Mouse (Mus musculus): ENCODE results near the gene Ngrn.

The Ngrn gene

GRCm38 (mm10) chr7:80261372-80261990 lies 466 bp downstream of the Ngrn start:
- no peak for DNase-seq (ENCODE audit: low spot score)

- DNase-seq (ENCODE audit: low spot score): no peak
Measured at GRCm38 (mm10) chr7:80264606-80265005, 3.6 kb downstream of the Ngrn start.

- no peak for DNase-seq (ENCODE audit: low spot score)
Measured at GRCm38 (mm10) chr7:80267764-80268163, 6.7 kb downstream of the Ngrn start.

- peak; percentile 90 for DNase-seq (ENCODE audit: low spot score)
Measured at GRCm38 (mm10) chr7:80268897-80269750, 8.1 kb downstream of the Ngrn start, which contains the start of gene Vps33b. Gene Vps33b, plus strand, starts transcription at chr7:80269649.

GRCm38 (mm10) chr7:80269751-80270255 lies 8.8 kb downstream of the Ngrn start:
- DNase-seq (ENCODE audit: low spot score): no peak

- DNase-seq (ENCODE audit: low spot score): no peak
Measured at GRCm38 (mm10) chr7:80273456-80273855, 12.4 kb downstream of the Ngrn start.

GRCm38 (mm10) chr7:80276374-80276773 lies 15.4 kb downstream of the Ngrn start:
- DNase-seq (ENCODE audit: low spot score): no peak

GRCm38 (mm10) chr7:80280032-80280431 lies 19.0 kb downstream of the Ngrn start:
- DNase-seq (ENCODE audit: low spot score): no peak

- no peak for DNase-seq (ENCODE audit: low spot score)
Measured at GRCm38 (mm10) chr7:80280998-80281397, 20.0 kb downstream of the Ngrn start.

- DNase-seq (ENCODE audit: low spot score): no peak
Measured at GRCm38 (mm10) chr7:80281646-80282045, 20.6 kb downstream of the Ngrn start.

- no peak for DNase-seq (ENCODE audit: low spot score)
Measured at GRCm38 (mm10) chr7:80283226-80283918, 22.4 kb downstream of the Ngrn start.

GRCm38 (mm10) chr7:80284391-80284790 lies 23.4 kb downstream of the Ngrn start:
- DNase-seq (ENCODE audit: low spot score): no peak

- DNase-seq (ENCODE audit: low spot score): no peak
Measured at GRCm38 (mm10) chr7:80285725-80286124, 24.7 kb downstream of the Ngrn start.

- DNase-seq (ENCODE audit: low spot score): no peak
Measured at GRCm38 (mm10) chr7:80287736-80288135, 26.7 kb downstream of the Ngrn start.

GRCm38 (mm10) chr7:80294062-80294763 lies 33.2 kb downstream of the Ngrn start, which contains the start of gene Prc1:
Gene Prc1, plus strand, starts transcription at chr7:80294450.
- peak; percentile 92 for DNase-seq (ENCODE audit: low spot score)

- DNase-seq (ENCODE audit: low spot score): no peak
Measured at GRCm38 (mm10) chr7:80294764-80295648, 34.0 kb downstream of the Ngrn start.

GRCm38 (mm10) chr7:80296462-80296861 lies 35.4 kb downstream of the Ngrn start:
- no peak for DNase-seq (ENCODE audit: low spot score)

GRCm38 (mm10) chr7:80297041-80297440 lies 36.0 kb downstream of the Ngrn start:
- no peak for DNase-seq (ENCODE audit: low spot score)

- no peak for DNase-seq (ENCODE audit: low spot score)
Measured at GRCm38 (mm10) chr7:80298754-80299153, 37.7 kb downstream of the Ngrn start.

- no peak for DNase-seq (ENCODE audit: low spot score)
Measured at GRCm38 (mm10) chr7:80299568-80299967, 38.6 kb downstream of the Ngrn start.

GRCm38 (mm10) chr7:80301522-80301921 lies 40.5 kb downstream of the Ngrn start:
- DNase-seq (ENCODE audit: low spot score): no peak

Data from urinary bladder, postnatal 10 days (tissue).